Mouse (Mus musculus): ENCODE results near the gene Arhgap18. TPM values are rescaled to one million over a fixed set of nuclear protein-coding genes. Genes with fewer than 3 reads are reported as not detected.

The Arhgap18 gene
- polyA plus RNA-seq, 1 experiment from 2014 or later, result 20.9 TPM

DNA sequence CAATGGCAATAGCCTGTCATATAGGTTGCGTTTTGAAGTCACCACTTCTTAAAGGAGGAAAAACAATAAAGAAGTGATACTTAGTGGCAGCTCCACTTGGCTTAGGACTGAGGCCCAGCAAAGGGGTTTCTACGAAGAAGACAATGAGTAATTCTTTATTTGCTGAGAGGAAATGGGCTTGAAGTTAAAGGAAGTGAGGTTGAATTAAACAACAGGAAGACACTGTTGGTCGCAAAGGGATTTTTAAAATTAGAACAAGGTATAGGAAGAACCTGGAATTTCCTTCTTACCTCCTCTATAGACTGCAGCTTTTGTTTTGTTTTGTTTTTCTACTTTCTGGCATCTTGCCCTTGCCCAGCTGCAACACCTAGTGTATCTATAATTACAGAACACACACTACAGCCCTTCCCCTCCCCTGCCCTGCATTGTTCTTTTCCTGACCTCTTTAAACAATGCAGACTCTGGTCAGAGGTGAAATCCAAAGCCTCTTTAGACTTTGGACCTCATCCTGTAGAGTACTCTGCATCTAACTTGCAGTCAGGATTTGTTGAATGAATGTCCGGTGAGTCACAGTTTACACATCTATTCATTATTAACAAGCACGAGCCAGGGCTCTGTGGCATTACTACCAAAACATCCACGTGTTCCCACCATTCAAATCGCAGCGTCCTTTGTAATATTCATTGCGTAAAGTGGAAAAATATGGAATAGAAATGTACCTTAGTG lies 75.4 kb downstream of the Arhgap18 start:
- DNase-seq (ENCODE audit: low spot score) (no peak), ATAC-seq (replicated peaks; ENCODE audit: low FRiP score) (no peak)
- WGBS, result 73% methylated on average over 9 of the region's 9 CpGs
- H3K9me3 ChIP-seq (ENCODE audit: control insufficient read depth, low read length), result no peaks in the 10 kb centered on the region
- H3K27me3 ChIP-seq (ENCODE audit: control insufficient read depth, insufficient read depth, low read length), result no peaks in the 10 kb centered on the region
- H3K27ac ChIP-seq (ENCODE audit: low read depth, low read length), result no peak overlapping the region
- no peaks in the 10 kb centered on the region for H3K36me3 ChIP-seq (ENCODE audit: control insufficient read depth, insufficient read depth, low read length)
- H3K9ac ChIP-seq (ENCODE audit: low read length), result no peak overlapping the region
- no peak overlapping the region for H3K4me2 ChIP-seq (ENCODE audit: low read depth, low read length, severe bottlenecking)
- H3K4me1 ChIP-seq (replicated peaks; ENCODE audit: control insufficient read depth, insufficient read depth, low read length), result peaks cover 8% of the 10 kb centered on the region
- no peak overlapping the region for H3K4me3 ChIP-seq (ENCODE audit: low read depth, low read length)

DNA sequence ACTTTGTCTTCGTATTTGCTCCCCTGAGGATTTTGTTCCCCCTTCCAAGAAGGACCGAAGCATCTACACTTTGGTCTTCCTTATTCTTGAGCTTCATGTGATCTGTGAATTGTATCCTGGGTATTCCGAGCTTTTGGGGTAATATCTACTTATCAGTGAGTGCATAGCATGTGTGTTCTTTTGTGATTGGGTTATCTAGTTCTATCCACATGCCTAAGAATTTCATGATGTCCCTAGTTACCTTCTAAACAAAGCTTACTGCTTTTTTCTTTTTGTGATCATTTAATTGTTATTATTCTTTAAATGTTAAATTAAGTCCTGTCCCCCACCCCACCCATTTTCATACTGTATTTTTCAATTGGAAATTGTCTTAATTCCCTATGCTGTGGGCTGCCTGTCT lies 78.8 kb downstream of the Arhgap18 start:
- no peak for ATAC-seq (replicated peaks; ENCODE audit: low FRiP score)
- DNase-seq (ENCODE audit: low spot score), result no peak
- Histone ChIP-seq H3K4me2 (ENCODE audit: low read depth, low read length, severe bottlenecking) (no peak overlapping the region), H3K27ac (ENCODE audit: low read depth, low read length) (no peak overlapping the region), H3K4me3 (ENCODE audit: low read depth, low read length) (no peak overlapping the region), H3K9ac (ENCODE audit: low read length) (no peak overlapping the region), H3K36me3 (ENCODE audit: control insufficient read depth, insufficient read depth, low read length) (no peaks in the 10 kb centered on the region), H3K9me3 (ENCODE audit: control insufficient read depth, low read length) (no peaks in the 10 kb centered on the region), H3K4me1 (replicated peaks; ENCODE audit: control insufficient read depth, insufficient read depth, low read length) (peaks cover 3% of the 10 kb centered on the region; the same call in 1 of the 2 replicates), H3K27me3 (ENCODE audit: control insufficient read depth, insufficient read depth, low read length) (no peaks in the 10 kb centered on the region)
- WGBS, result 90% methylated on average over 3 of the region's 3 CpGs

GRCm38 (mm10) chr10:26832669-26833249 lies 79.5 kb downstream of the Arhgap18 start:
- no peak overlapping the region for H3K9ac ChIP-seq (ENCODE audit: low read length)
- no peaks in the 10 kb centered on the region for H3K27me3 ChIP-seq (ENCODE audit: control insufficient read depth, insufficient read depth, low read length)
- no peak overlapping the region for H3K4me3 ChIP-seq (ENCODE audit: low read depth, low read length)
- no peaks in the 10 kb centered on the region for H3K36me3 ChIP-seq (ENCODE audit: control insufficient read depth, insufficient read depth, low read length)
- H3K4me1 ChIP-seq (replicated peaks; ENCODE audit: control insufficient read depth, insufficient read depth, low read length), result no peaks in the 10 kb centered on the region
- WGBS, result 90% methylated on average over 3 of the region's 3 CpGs
- no peak for ATAC-seq (replicated peaks; ENCODE audit: low FRiP score)
- H3K9me3 ChIP-seq (ENCODE audit: control insufficient read depth, low read length), result no peaks in the 10 kb centered on the region
- H3K27ac ChIP-seq (ENCODE audit: low read depth, low read length), result no peak overlapping the region
- no peak for DNase-seq (ENCODE audit: low spot score)
- H3K4me2 ChIP-seq (ENCODE audit: low read depth, low read length, severe bottlenecking), result no peak overlapping the region

DNA sequence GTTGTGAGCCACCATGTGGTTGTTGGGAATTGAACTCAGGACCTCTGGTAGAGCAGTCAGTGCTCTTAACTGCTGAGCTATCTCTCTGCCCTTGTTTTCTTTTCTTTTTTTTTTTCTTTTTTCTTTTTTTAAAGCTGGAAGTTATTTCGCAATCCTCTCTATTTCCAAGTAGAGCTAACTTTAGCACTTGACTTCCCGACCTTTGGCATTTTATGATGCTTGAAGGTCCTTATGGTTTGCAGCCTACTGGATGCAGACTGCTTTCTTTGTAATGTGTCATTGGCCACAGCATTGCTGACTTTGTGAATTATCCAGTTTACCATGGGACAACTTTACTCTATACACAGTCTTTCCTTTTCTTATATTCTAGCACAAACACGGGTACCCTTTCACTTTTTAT lies 80.2 kb downstream of the Arhgap18 start:
- ATAC-seq (replicated peaks; ENCODE audit: low FRiP score), result no peak
- Histone ChIP-seq H3K9ac (ENCODE audit: low read length) (no peak overlapping the region), H3K27me3 (ENCODE audit: control insufficient read depth, insufficient read depth, low read length) (no peaks in the 10 kb centered on the region), H3K4me2 (ENCODE audit: low read depth, low read length, severe bottlenecking) (no peak overlapping the region), H3K4me3 (ENCODE audit: low read depth, low read length) (no peak overlapping the region), H3K4me1 (replicated peaks; ENCODE audit: control insufficient read depth, insufficient read depth, low read length) (no peaks in the 10 kb centered on the region), H3K27ac (ENCODE audit: low read depth, low read length) (no peak overlapping the region), H3K36me3 (ENCODE audit: control insufficient read depth, insufficient read depth, low read length) (no peaks in the 10 kb centered on the region), H3K9me3 (ENCODE audit: control insufficient read depth, low read length) (no peaks in the 10 kb centered on the region)
- WGBS, result 92% methylated on average over 3 of the region's 3 CpGs
- DNase-seq (ENCODE audit: low spot score), result no peak

GRCm38 (mm10) chr10:26849311-26849710 lies 96.1 kb downstream of the Arhgap18 start:
- H3K27ac ChIP-seq (ENCODE audit: low read depth, low read length), result no peak overlapping the region
- no peaks in the 10 kb centered on the region for H3K27me3 ChIP-seq (ENCODE audit: control insufficient read depth, insufficient read depth, low read length)
- no peaks in the 10 kb centered on the region for H3K4me1 ChIP-seq (replicated peaks; ENCODE audit: control insufficient read depth, insufficient read depth, low read length)
- H3K36me3 ChIP-seq (ENCODE audit: control insufficient read depth, insufficient read depth, low read length), result no peaks in the 10 kb centered on the region
- DNase-seq (ENCODE audit: low spot score) (no peak), ATAC-seq (replicated peaks; ENCODE audit: low FRiP score) (no peak)
- H3K4me2 ChIP-seq (ENCODE audit: low read depth, low read length, severe bottlenecking), result no peak overlapping the region
- no peaks in the 10 kb centered on the region for H3K9me3 ChIP-seq (ENCODE audit: control insufficient read depth, low read length)
- WGBS, result 93% methylated on average over 4 of the region's 4 CpGs
- no peak overlapping the region for H3K9ac ChIP-seq (ENCODE audit: low read length)
- no peak overlapping the region for H3K4me3 ChIP-seq (ENCODE audit: low read depth, low read length)

DNA sequence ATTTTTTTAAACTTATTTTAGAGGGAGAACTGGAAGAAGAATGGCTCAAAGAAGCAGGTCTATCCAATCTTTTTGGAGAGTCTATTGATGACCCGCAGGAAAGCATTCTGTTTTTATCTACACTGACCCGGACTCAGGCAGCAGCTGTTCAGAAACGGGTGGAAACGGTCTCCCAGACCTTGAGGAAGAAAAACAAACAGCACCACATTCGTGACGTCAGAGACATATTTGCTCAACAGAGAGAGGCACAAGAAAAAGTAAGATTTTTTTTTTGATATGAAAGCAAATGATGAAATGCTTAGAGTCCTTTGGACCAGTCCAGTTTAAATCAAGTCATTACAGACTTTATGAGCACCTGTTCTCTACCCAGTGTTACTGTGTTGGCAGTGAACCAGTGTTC lies 96.6 kb downstream of the Arhgap18 start:
- Histone ChIP-seq H3K9ac (ENCODE audit: low read length) (no peak overlapping the region), H3K36me3 (ENCODE audit: control insufficient read depth, insufficient read depth, low read length) (no peaks in the 10 kb centered on the region), H3K27me3 (ENCODE audit: control insufficient read depth, insufficient read depth, low read length) (no peaks in the 10 kb centered on the region), H3K9me3 (ENCODE audit: control insufficient read depth, low read length) (no peaks in the 10 kb centered on the region), H3K4me1 (replicated peaks; ENCODE audit: control insufficient read depth, insufficient read depth, low read length) (no peaks in the 10 kb centered on the region), H3K27ac (ENCODE audit: low read depth, low read length) (no peak overlapping the region), H3K4me3 (ENCODE audit: low read depth, low read length) (no peak overlapping the region), H3K4me2 (ENCODE audit: low read depth, low read length, severe bottlenecking) (no peak overlapping the region)
- ATAC-seq (replicated peaks; ENCODE audit: low FRiP score) (no peak), DNase-seq (ENCODE audit: low spot score) (no peak)
- 88% methylated on average over 6 of the region's 6 CpGs for WGBS

DNA sequence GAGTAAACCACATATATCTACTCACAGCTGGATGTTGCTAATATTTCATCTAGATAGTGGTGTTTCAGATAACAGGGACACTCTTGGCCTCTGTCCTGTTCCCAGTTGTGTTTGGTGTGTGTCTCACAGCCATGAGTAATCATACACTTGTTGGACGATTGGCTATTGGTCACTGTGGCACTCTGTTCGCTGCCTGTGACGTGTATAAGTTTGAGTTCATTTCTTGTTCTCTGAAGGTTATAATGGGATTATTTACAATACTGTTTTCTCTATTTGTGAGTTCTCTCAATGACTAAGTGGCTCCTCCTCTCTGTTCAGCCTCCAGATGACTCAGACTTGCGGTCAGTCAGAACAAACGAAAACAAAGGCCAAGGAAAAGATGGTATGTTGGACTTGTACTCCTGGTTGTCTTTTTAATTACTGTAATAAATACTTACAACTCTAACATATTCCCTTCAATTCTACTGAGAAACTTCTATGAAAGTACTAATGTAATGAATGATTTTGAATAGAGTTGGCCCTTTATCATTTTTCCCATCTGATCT lies 101.4 kb downstream of the Arhgap18 start:
- no peak for DNase-seq (ENCODE audit: low spot score)
- Histone ChIP-seq H3K36me3 (ENCODE audit: control insufficient read depth, insufficient read depth, low read length) (no peaks in the 10 kb centered on the region), H3K27me3 (ENCODE audit: control insufficient read depth, insufficient read depth, low read length) (no peaks in the 10 kb centered on the region), H3K9me3 (ENCODE audit: control insufficient read depth, low read length) (no peaks in the 10 kb centered on the region), H3K27ac (ENCODE audit: low read depth, low read length) (no peak overlapping the region), H3K4me1 (replicated peaks; ENCODE audit: control insufficient read depth, insufficient read depth, low read length) (no peaks in the 10 kb centered on the region), H3K4me3 (ENCODE audit: low read depth, low read length) (no peak overlapping the region), H3K4me2 (ENCODE audit: low read depth, low read length, severe bottlenecking) (no peak overlapping the region), H3K9ac (ENCODE audit: low read length) (no peak overlapping the region)
- WGBS, result 90% methylated on average over 5 of the region's 5 CpGs
- ATAC-seq (replicated peaks; ENCODE audit: low FRiP score), result no peak

- Histone ChIP-seq H3K36me3 (ENCODE audit: control insufficient read depth, insufficient read depth, low read length) (no peaks in the 10 kb centered on the region), H3K9ac (ENCODE audit: low read length) (no peak overlapping the region), H3K27ac (ENCODE audit: low read depth, low read length) (no peak overlapping the region), H3K9me3 (ENCODE audit: control insufficient read depth, low read length) (no peaks in the 10 kb centered on the region), H3K4me2 (ENCODE audit: low read depth, low read length, severe bottlenecking) (no peak overlapping the region), H3K4me3 (ENCODE audit: low read depth, low read length) (no peak overlapping the region), H3K4me1 (replicated peaks; ENCODE audit: control insufficient read depth, insufficient read depth, low read length) (no peaks in the 10 kb centered on the region), H3K27me3 (ENCODE audit: control insufficient read depth, insufficient read depth, low read length) (no peaks in the 10 kb centered on the region)
- ATAC-seq (replicated peaks; ENCODE audit: low FRiP score), result no peak
- DNase-seq (ENCODE audit: low spot score), result no peak
- WGBS, result 89% methylated on average over 8 of the region's 8 CpGs
Observed at GRCm38 (mm10) chr10:26855851-26856535, 102.8 kb downstream of the Arhgap18 start.
